Mouse (Mus musculus): ENCODE results near the gene Hps5. TPM values are rescaled to one million over a fixed set of nuclear protein-coding genes. Genes with fewer than 3 reads are reported as not detected.
"Not testable (repeated sequence)": the region's sequence is repeated elsewhere in the genome, so short reads cannot be mapped to it uniquely, and the experiment has no call there.

The Hps5 gene
- total RNA-seq, 2 experiments from 2014 or later: 13.3 to 16.1 TPM

- DNase-seq (ENCODE audit: low spot score in 2 of 2): no peak
- intact Hi-C loops (cut with DNase I): no loop called here
Observed at GRCm38 (mm10) chr7:46748459-46748858, 47.4 kb downstream of the Hps5 start.

GRCm38 (mm10) chr7:46746381-46746780 lies 49.5 kb downstream of the Hps5 start:
- DNase-seq (ENCODE audit: low spot score in 2 of 2): no peak
- intact Hi-C loops (cut with DNase I): no loop called here

- intact Hi-C loops (cut with DNase I): no loop called here
- no peak for DNase-seq (ENCODE audit: low spot score in 2 of 2)
Observed at GRCm38 (mm10) chr7:46745816-46746215, 50.0 kb downstream of the Hps5 start.

GRCm38 (mm10) chr7:46742880-46743279 lies 53.0 kb downstream of the Hps5 start, which contains the start of gene Saa1:
Saa1 (minus strand) TSS chr7:46742980.
- DNase-seq (ENCODE audit: low spot score in 2 of 2); intact Hi-C loops (cut with DNase I): not testable (repeated sequence)

GRCm38 (mm10) chr7:46740041-46740440 lies 55.8 kb downstream of the Hps5 start:
- not testable (repeated sequence) for DNase-seq (ENCODE audit: low spot score in 2 of 2)

GRCm38 (mm10) chr7:46738561-46739460 lies 57.1 kb downstream of the Hps5 start:
- intact Hi-C loops (cut with DNase I): no loop called here
- no peak for DNase-seq (ENCODE audit: low spot score in 2 of 2)

More at GRCm38 (mm10) chr7:46740041-46740440, 55.8 kb downstream of the Hps5 start:
- intact Hi-C loops (cut with DNase I): not testable (repeated sequence)

GRCm38 (mm10) chr7:46734983-46735382 lies 60.9 kb downstream of the Hps5 start:
- no peak for DNase-seq (ENCODE audit: low spot score in 2 of 2)
- intact Hi-C loops (cut with DNase I): no loop called here

GRCm38 (mm10) chr7:46732458-46732857 lies 63.4 kb downstream of the Hps5 start, which contains the start of gene Saa4:
Saa4 (minus strand) TSS chr7:46732603.
- DNase-seq (ENCODE audit: low spot score in 2 of 2): no peak
- intact Hi-C loops (cut with DNase I): no loop called here

- DNase-seq (ENCODE audit: low spot score in 2 of 2): peak in 1 of 2 experiments; percentile 24
- intact Hi-C loops (cut with DNase I): no loop called here
Observed at GRCm38 (mm10) chr7:46727584-46727983, 68.3 kb downstream of the Hps5 start.

GRCm38 (mm10) chr7:46724396-46724795 lies 71.5 kb downstream of the Hps5 start:
- intact Hi-C loops (cut with DNase I): no loop called here
- peak in 1 of 2 experiments; percentile 54 for DNase-seq (ENCODE audit: low spot score in 2 of 2)

- intact Hi-C loops (cut with DNase I): no loop called here
- DNase-seq (ENCODE audit: low spot score in 2 of 2): no peak
Observed at GRCm38 (mm10) chr7:46723849-46724248, 72.0 kb downstream of the Hps5 start.

GRCm38 (mm10) chr7:46723354-46723753 lies 72.5 kb downstream of the Hps5 start:
- intact Hi-C loops (cut with DNase I): no loop called here
- DNase-seq (ENCODE audit: low spot score in 2 of 2): no peak

GRCm38 (mm10) chr7:46720460-46720859 lies 75.4 kb downstream of the Hps5 start:
- peak in 1 of 2 experiments; percentile 23 for DNase-seq (ENCODE audit: low spot score in 2 of 2)
- intact Hi-C loops (cut with DNase I): no loop called here

- DNase-seq (ENCODE audit: low spot score in 2 of 2): no peak
- intact Hi-C loops (cut with DNase I): loop anchor here (10.0 kb wide), 1 partner anchor 325 kb away; the partner anchor contains the start of gene Kcnc1
Observed at GRCm38 (mm10) chr7:46719526-46719925, 76.3 kb downstream of the Hps5 start.

GRCm38 (mm10) chr7:46718591-46719270 lies 77.1 kb downstream of the Hps5 start:
- intact Hi-C loops (cut with DNase I): loop anchor here (10.0 kb wide), 1 partner anchor 324 kb away; the partner anchor contains the start of gene Kcnc1
- peak in 1 of 2 experiments; percentile 11 for DNase-seq (ENCODE audit: low spot score in 2 of 2)

- DNase-seq (ENCODE audit: low spot score in 2 of 2): peak; percentile 19 to 20
- intact Hi-C loops (cut with DNase I): loop anchor here (10.0 kb wide), 1 partner anchor 322 kb away; the partner anchor contains the start of gene Kcnc1
Observed at GRCm38 (mm10) chr7:46716897-46717296, 79.0 kb downstream of the Hps5 start.

- no peak for DNase-seq (ENCODE audit: low spot score in 2 of 2)
- intact Hi-C loops (cut with DNase I): loop anchor here (10.0 kb wide), 1 partner anchor 321 kb away; the partner anchor contains the start of gene Kcnc1
Observed at GRCm38 (mm10) chr7:46715600-46715999, 80.3 kb downstream of the Hps5 start, which contains the start of gene Saa3. Saa3 (minus strand) TSS chr7:46715700.

GRCm38 (mm10) chr7:46714518-46714917 lies 81.3 kb downstream of the Hps5 start:
- intact Hi-C loops (cut with DNase I): loop anchor here (1.0 to 10.0 kb wide), 2 partner anchors 57 to 320 kb away; partner anchors contain the start of gene Kcnc1
- DNase-seq (ENCODE audit: low spot score in 2 of 2): peak; percentile 60 to 67

GRCm38 (mm10) chr7:46712250-46712649 lies 83.6 kb downstream of the Hps5 start:
- intact Hi-C loops (cut with DNase I): loop anchor here (10.0 kb wide), 1 partner anchor 317 kb away; the partner anchor contains the start of gene Kcnc1
- no peak for DNase-seq (ENCODE audit: low spot score in 2 of 2)

Data from left cerebral cortex, postnatal 25 days (tissue).